Mouse (Mus musculus) heart, adult 11 months (tissue): ENCODE results near the gene Rnf26.

Experiments
- DNase-seq: peaks from one replicate; pipeline ENCODE4 v3.0.0; 2022

Rnf26 gene

GRCm38 (mm10) chr9:44087761-44088455 lies 25.4 kb downstream of the Rnf26 start:
- DNase-seq, result peak; percentile 98

DNA sequence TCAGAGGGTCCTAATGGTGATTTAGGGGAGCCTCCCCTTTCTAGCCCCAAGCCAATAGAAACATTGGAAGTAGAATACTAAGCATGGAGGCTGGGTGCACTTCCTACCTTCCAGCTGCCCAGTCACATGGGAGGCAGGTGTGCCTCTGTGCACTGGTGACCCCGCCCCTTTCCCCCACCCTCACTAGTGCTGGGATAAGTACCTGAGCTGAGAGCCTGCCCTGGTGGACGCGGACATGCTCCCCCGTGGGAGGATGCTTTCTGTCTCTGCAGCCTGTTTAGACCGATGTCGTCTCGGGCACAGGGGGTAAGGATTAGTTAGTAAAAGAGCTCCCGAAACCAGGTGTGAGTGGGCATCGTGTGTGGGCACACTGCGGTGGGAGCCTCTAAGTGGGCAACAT lies 26.4 kb downstream of the Rnf26 start:
- peak; percentile 97 for DNase-seq

DNA sequence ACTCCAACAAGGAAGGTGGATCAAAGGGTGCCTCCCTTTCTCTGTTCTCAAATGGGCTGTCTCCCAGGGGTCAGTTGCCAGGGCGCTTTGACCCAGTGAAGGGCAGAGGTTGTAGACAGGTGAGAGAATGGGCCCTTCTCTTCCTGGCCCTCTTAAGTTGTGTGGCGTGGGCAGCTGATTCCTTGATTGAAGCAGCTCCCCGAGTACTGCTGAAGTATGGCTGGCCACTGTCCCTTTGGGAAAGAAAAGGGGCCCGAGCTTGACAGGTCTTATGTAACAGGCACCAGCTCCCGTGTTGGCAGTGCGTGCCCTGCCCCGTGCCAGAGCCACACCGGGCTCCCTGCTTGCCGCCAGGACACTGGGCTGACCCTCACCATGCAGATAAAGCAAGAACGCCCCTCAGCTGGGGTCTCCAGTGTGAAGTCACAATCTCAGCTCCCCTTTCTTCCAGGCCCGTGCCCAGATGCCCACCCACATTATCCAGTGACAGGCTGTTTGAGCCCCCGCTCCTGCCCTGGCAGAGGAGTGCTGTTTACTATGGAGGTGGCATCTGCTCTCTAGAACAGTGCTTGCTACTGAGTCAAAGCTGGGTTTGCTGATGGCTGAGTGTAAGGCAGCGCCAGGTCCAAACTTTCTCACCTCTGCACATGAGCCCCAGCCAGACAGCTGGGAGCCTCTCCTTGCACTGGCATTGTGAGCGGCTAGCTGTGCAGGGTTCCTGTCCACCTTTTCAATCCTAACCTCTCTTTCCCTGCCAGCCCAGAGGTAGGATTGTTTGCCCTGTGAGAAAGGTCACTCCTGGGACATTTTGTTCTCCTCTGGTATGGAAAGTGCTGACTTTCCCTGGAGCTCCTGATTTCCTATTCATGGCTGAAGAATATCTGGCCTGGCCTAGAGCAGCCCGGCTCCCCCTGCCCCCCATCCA lies 27.3 kb downstream of the Rnf26 start:
- DNase-seq, result peak; percentile 99

DNA sequence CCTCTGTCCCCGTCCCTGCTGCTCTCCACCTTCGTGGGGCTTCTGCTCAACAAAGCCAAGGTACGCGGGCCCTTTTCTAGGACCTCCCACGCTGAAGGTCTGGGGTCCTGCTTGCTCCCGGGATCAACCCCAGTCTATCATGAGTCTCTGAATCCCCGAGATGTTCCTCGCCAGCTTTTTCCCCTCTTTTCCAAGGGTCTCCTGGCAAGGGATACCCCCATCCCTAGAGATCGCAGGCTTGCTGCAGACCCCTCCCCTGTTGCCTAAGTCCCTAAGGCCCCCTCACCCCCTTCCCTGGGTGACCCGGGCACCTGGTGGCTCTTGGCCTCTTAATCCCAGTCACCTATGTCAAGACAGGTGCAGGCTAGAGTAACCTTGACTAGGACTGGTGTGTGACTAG lies 28.0 kb downstream of the Rnf26 start:
- DNase-seq, result peak; percentile 95

DNA sequence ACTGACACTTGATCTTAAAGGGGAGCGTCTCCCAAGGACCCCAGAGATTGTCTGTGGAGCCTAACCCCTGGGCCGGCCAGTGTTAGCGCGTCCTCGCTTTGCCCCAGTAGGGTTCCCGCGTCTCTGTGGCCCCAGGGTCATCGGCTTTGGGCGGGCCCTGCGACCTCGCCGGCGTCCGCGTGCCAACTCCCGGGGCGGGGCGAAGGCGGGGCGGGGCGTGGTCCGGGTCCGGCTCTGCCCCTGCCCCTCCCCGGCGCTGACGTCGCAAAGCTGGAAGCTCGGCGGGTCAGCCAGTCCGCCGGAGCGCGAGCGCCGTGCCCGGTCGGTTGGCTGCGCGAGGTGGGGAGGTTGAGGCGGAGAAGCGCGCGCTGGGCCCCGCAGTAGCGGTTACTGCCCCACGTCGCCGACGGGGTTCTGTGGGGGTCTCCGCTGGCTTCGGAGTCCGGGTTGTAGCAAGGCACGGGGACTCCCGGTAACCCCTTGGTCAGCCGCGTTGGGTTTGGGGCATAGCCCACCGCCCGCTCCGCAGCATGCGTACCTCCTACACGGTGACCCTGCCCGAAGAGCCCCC lies 28.6 kb downstream of the Rnf26 start:
- peak; percentile 100 for DNase-seq

GRCm38 (mm10) chr9:44084236-44084635 lies 29.1 kb downstream of the Rnf26 start:
- DNase-seq, result no peak

GRCm38 (mm10) chr9:44083392-44084121 lies 29.8 kb downstream of the Rnf26 start:
- peak; percentile 96 for DNase-seq

- no peak for DNase-seq
Measured at GRCm38 (mm10) chr9:44082266-44082665, 31.1 kb downstream of the Rnf26 start.

DNA sequence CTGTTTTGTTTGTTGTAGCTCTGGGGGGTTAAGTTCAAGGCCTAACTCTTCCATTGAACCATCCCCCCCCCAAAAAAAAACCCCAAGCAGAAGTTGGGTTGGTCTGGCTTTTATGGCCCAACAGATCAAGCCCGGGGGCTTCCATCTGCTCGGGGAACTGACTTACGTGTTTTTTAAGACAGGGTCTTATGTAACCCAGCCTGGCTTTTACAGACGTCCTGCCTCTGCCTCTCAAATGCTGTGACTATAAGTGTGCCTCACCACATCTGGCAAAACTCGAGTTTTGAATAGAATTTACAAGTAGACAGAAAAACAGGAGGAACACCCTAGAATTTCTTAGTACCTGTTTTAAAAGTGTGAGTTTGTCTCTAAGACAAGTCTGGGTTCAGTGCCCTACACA lies 31.7 kb downstream of the Rnf26 start:
- DNase-seq, result peak; percentile 77

DNA sequence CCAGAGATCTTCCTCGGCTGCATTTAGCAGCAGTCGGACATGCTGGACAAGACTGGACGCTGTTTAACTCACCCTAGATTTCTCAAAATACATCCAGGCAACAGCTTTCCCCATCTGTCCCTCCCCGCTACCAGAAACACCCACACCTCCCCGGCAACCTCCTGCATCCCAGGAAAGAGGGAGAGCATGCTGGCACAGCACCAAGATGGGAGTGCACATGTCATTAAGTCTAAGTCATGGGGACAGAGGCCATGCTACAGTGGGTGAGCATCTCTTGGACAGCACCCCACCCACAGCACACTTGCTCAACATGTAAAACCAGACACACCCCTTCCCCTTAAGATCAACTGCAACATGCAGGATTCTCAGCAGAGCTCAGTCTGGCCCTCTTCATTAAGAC lies 32.4 kb downstream of the Rnf26 start:
- DNase-seq, result peak; percentile 96

DNA sequence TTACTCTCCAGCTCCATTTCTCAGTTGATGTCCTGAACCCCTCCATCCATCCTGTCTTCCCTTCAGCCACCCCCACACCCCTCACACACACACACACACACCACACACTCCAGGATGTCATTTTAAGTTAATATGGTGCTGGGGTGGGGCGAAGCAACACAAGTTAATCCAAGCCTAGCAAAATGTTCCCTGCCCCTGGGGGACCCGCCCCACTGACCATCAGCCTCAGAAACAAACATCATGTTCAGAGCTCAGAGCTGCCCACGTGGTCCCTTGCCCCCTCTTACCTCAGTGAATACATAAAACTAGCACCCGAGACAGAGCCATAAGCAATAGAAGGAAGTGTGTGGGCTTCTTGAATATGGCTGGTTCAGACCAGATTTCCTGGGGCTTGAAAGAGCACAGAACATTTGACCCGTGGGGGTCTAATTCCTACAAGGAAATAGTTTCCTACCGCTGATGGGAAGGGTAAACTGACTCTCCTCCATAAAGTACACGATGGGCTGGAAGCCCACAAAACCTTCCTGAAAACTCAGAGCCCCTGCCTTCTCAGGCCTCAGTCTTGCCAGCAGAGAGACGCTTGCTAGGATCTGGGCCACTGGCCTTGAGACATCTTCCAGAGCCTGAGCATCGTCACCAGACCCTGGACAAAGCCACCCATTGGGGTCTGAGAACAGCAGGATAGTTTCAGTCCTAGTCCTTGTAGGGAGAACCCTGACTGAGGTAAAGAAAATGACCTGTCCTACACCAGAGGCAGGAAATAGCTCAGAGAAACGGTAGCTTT lies 33.1 kb downstream of the Rnf26 start:
- peak; percentile 92 for DNase-seq

DNA sequence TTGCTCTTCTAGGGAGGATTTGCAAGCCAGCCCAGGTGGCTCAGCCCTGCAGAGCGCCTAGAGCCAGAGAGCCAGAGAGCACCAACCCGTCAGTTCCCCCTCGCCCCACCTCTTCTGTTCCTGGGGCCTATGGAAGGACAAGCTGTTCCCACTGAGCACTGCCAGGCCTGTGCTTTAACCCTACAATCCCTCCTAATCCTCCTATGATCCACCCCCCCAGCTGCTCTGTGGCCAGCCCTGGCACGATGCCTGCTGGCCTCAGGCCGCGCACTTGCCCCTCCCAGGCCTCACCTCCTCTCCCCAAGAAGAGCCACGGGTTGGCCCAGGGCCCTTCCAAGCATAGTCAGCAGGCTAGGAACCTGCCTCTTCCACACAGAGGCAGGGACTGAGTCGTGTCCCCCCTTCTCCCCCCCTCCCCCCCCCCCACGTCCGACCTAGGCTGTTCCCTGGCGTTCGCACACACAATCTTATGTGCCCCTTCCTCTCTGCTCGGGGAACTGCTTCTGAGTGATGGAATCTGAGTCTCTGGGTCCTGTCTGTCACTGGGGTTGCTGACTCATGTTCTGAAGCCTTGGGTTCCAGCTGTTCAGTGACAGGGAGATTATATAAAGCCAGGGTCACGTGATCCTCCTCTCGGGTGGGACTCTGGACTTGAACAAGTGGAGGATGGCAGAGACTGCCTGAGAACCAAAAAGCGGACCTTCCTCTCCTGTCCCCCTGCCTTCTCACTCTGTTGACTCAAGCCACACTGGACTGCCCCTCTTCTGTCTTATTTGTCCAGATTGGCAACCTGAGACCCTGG lies 34.2 kb downstream of the Rnf26 start:
- peak; percentile 99 for DNase-seq

GRCm38 (mm10) chr9:44078136-44078797 lies 35.0 kb downstream of the Rnf26 start:
- no peak for DNase-seq

DNA sequence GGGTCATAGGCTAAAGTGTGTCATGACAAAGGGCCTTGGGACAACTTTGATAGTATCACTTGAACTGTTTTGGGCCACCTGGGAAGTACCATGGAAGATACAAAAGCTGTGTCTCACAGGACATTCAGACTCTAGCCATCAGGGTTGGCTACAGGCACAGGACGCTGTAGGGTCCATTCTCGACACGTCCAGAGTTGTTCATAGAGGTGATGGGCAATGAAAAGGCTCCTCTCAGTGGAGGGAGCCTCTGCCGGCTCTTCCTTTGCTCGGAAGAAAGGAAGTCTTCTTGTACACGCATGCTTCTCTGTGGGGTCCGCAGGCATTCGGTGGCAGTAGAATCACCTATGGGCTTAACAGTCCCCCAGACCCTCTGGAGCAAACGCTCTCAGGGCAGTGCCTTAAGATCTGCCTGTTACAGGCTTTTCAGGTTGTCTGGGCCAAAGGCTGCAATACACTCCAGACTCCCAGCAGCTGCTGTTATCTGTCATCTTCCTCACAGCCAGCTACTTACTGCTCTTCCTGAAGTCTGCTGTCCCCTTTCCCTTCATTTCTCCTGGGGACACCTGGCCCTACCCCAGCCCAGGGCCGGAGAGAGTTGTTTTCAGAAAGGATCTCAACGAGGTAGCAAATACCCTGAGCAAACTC lies 35.9 kb downstream of the Rnf26 start:
- peak; percentile 87 for DNase-seq

DNA sequence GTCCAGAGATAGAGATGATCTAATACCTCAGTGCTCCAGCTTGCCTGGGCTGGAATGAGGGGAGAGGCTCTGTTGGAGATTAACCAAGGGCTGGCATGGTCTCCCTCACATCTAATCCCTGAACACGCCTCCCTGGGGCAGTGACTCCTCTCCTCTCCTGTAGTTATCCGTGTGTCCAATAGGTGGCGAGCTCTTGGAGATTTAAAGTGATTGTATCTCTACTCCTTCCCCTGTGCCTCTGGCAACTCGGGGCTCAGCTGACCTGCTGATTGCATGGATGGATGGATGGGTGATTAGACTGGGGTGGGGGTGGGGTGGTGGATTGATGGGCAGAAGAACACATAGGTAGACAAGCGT lies 36.6 kb downstream of the Rnf26 start:
- peak; percentile 96 for DNase-seq

DNA sequence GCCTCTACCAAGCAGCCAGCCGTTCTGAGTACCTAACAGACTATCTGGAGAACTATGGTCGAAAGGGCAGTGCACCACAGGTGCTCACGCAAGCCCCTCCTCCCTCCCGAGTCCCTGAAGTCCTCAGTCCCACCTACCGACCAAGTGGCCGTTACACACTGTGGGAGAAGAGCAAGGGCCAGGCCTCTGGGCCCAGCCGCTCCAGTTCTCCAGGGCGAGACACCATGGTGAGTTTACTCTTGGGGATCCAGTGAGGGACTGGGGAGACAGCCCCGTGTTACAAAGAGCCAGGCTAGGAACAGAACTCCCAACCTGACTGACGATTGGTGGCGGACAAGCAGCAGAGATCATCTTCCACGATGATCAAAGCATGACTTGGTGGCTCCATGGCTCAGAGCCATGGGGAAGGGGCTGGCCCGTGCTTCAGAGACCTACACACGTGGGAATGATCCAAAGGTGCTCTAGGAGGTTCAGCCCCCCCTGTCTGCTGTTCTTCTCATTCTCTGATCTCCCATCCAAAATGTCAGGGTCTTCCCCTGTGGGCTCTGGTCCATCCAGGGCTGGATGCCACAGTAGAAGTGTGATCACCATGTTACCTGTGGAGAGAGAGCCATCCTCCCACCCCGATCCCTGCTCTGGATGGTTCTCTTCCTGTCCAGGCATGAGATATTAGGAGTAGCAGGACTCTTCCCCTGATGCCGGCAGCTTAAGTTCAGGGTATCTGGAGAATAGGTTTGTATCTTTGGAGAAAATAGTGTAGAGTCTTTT lies 37.1 kb downstream of the Rnf26 start:
- peak; percentile 92 for DNase-seq

- DNase-seq, result peak; percentile 93
Measured at GRCm38 (mm10) chr9:44075276-44075995, 37.9 kb downstream of the Rnf26 start.

- DNase-seq, result peak; percentile 90
Measured at GRCm38 (mm10) chr9:44074395-44075275, 38.7 kb downstream of the Rnf26 start.
